Mouse (Mus musculus) limb, embryonic 11.5 days (tissue): Measurements from ENCODE around the gene Frmd4a. TPM values are rescaled to one million over a fixed set of nuclear protein-coding genes. Genes with fewer than 3 reads are reported as not detected.

ENCODE experiments used
- ATAC-seq: fragments of 200-750 bp; cut with Nextera tagmentation; 2 replicates; pipeline ENCODE4 v1.8.0; 2017; ENCODE audit warnings: low read depth; ENCODE audit not compliant: insufficient number of reproducible peaks, low FRiP score, low TSS enrichment
- DNase-seq: peaks from one replicate; pipeline ENCODE4 v3.0.0-alpha.2; 2015; ENCODE audit warnings: low spot score
- H3K27ac ChIP-seq: fragments of 300-500 bp; sonication (generic); replicated peaks from 2 replicates; pipeline ENCODE4 v1.5.1; 2014; ENCODE audit warnings: low read depth, mild to moderate bottlenecking, low read length
- H3K27me3 ChIP-seq: fragments of 300-500 bp; sonication (generic); 2 replicates; pipeline ENCODE4 v1.6.1; 2014; ENCODE audit warnings: mild to moderate bottlenecking, low read length, mixed read lengths; ENCODE audit not compliant: control insufficient read depth, insufficient read depth
- H3K36me3 ChIP-seq: fragments of 300-500 bp; sonication (generic); 2 replicates; pipeline ENCODE4 v1.6.1; 2014; ENCODE audit warnings: mild to moderate bottlenecking, low read length, moderate library complexity, mixed read lengths; ENCODE audit not compliant: control insufficient read depth, insufficient read depth
- H3K4me1 ChIP-seq: fragments of 300-500 bp; sonication (generic); 2 replicates; pipeline ENCODE4 v1.6.1; 2014; ENCODE audit warnings: low read length, mixed read lengths; ENCODE audit not compliant: control insufficient read depth, insufficient read depth
- H3K4me2 ChIP-seq: fragments of 300-500 bp; sonication (generic); 2 replicates; pipeline ENCODE4 v1.6.1; 2014; ENCODE audit warnings: low read depth, mild to moderate bottlenecking, moderate library complexity; ENCODE audit not compliant: severe bottlenecking
- H3K4me3 ChIP-seq: fragments of 300-500 bp; sonication (generic); 2 replicates; pipeline ENCODE4 v1.5.1; 2014; ENCODE audit warnings: low read depth, low read length
- H3K9ac ChIP-seq: fragments of 300-500 bp; sonication (generic); 2 replicates; pipeline ENCODE4 v1.6.1; 2014; ENCODE audit warnings: mild to moderate bottlenecking, low read length
- H3K9me3 ChIP-seq: fragments of 300-500 bp; sonication (generic); 2 replicates; pipeline ENCODE4 v1.6.1; 2016; ENCODE audit warnings: low read length; ENCODE audit not compliant: control insufficient read depth
- WGBS: fragments of 180-500 bp; shearing (Covaris S2); extraction: QIAGEN DNeasy Blood & Tissue Kit; methylation state at CpG from one replicate; pipeline ENCODE4 v1.1.7; 2014; 5-methylcytosine and 5-hydroxymethylcytosine counted together
- polyA plus RNA-seq: library from polyadenylated mRNA; unstranded; fragments of >200 nt; fragmentation: Nextera tagmentation; extraction: Ambion mirVana; gene quantifications from 2 replicates; pipeline ENCODE4 v1.2.1, GENCODE M21; 2014

Frmd4a gene
- polyA plus RNA-seq, 1 experiment from 2014 or later = 65.3 TPM

GRCm38 (mm10) chr2:4541330-4541729 lies 523.8 kb downstream of the Frmd4a start:
- no peak overlapping the region for H3K27ac ChIP-seq
- no peaks in the 10 kb centered on the region for H3K27me3 ChIP-seq
- no peak overlapping the region for H3K9ac ChIP-seq
- DNase-seq (no peak), ATAC-seq (no peak)
- H3K4me2 ChIP-seq = no peak overlapping the region
- peaks cover 32% of the 10 kb centered on the region for H3K4me1 ChIP-seq
- peaks cover 11% of the 10 kb centered on the region; the same call in 1 of the 2 replicates for H3K36me3 ChIP-seq
- 32% methylated on average over 4 of the region's 4 CpGs for WGBS
- no peaks in the 10 kb centered on the region for H3K9me3 ChIP-seq
- H3K4me3 ChIP-seq = no peak overlapping the region

DNA sequence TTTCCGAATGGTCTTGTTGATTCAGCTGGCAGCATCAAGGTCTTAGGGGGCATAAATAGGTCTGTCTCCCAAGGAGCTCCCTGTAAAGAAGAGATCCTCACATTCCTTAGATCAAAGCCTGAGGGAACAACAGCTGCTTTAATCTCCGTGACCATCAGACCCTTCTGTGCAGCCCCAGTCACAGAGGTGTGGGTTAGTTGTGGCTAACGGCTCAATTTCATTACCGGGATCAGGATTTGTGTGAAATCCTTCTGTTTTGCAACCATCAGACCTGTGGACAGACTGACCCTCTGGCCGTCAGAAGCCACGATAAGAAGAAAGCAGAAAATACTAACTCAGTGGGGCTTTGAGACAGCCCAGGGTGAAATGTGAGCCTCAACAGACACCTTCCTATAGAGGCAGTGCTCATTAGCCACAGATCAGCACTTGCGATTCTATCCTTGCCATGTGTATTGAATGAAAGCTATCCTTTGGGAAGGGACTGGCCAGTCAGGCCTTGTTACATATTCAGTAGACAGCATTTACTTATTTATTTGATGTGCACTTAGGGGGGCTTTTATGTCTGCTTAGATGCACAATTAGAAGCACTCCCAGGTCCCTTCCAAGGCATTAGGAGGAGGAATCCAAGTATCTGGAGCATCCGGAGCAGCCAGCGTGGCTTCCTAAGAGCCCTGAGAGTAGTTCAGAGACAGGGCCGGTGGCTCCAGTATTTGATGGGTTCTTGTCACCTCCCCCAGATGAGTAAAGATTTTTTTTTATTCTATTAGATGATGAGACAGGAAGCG lies 524.5 kb downstream of the Frmd4a start:
- Histone ChIP-seq H3K27ac (no peak overlapping the region), H3K27me3 (no peaks in the 10 kb centered on the region), H3K36me3 (peaks cover 7% of the 10 kb centered on the region; the same call in 1 of the 2 replicates), H3K4me3 (no peak overlapping the region), H3K4me1 (peaks cover 39% of the 10 kb centered on the region), H3K9me3 (no peaks in the 10 kb centered on the region), H3K4me2 (no peak overlapping the region), H3K9ac (no peak overlapping the region)
- DNase-seq (no peak), ATAC-seq (no peak; the same call in 1 of the 2 replicates)
- 26% methylated on average over 11 of the region's 11 CpGs for WGBS

DNA sequence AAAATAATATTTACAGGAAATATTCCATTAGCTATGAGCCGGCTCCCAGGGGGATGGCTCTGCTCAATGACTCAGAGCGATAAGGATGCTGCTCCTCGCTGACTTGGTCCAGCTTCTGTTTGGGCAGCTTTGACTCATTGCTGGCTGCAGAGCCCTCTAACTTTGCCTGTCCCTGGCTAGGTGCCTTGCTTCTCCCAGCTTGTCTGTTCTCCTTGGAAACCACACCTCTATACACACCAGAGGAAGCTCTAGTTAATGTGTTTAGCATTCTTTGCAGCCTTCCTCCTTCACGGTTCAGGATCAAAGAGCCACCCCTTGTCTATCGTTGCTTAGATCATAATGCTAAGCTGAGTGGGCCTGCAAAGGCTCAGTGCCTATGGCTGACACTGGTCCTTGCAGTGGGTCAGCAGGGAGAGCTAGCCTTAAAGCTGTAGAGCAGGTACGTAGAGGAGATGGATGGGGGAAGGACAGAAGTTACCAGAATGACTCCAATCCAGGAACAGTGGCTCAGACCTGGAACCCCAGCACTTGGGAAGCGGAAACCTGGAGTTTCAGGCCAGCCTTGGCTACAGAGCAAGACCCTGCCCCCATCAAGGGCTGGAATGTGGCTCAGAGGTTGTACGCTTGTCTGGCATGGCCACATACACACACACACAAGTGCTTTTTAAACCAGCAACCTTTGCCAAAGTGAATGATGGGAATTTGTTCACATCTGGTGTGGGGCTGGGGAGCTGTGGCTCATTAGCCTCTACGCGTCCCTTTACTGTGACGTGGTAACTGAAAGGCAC lies 525.3 kb downstream of the Frmd4a start:
- no peak for ATAC-seq
- peaks cover 42% of the 10 kb centered on the region for H3K4me1 ChIP-seq
- H3K36me3 ChIP-seq = 0 out of 2 replicates have a peak, but pooled peaks cover 4% of the 10 kb centered on the region
- no peak overlapping the region for H3K9ac ChIP-seq
- no peak for DNase-seq
- no peaks in the 10 kb centered on the region for H3K27me3 ChIP-seq
- H3K9me3 ChIP-seq = no peaks in the 10 kb centered on the region
- no peak overlapping the region for H3K4me2 ChIP-seq
- WGBS = 51% methylated on average over 11 of the region's 11 CpGs
- no peak overlapping the region for H3K4me3 ChIP-seq
- H3K27ac ChIP-seq = no peak overlapping the region

DNA sequence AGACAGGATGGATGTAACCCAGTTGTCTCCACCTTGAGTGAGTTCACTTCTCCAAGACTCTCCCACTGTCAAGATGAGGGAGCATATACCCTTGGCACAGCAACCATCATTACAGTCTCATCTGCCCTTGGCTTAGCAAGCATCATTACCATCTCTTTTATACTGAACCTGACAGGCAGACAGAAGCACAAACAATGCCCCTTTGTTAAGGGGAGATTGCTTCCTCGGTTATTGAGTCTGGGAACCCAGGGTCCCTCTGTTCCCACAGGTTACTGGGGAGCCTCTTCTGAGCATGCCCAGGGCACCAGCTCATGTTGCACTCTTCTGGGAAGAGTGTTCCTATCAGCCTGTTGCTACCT lies 525.9 kb downstream of the Frmd4a start:
- Histone ChIP-seq H3K9me3 (no peaks in the 10 kb centered on the region), H3K36me3 (0 out of 2 replicates have a peak, but pooled peaks cover 4% of the 10 kb centered on the region), H3K9ac (no peak overlapping the region), H3K4me2 (no peak overlapping the region), H3K27me3 (no peaks in the 10 kb centered on the region), H3K4me1 (peaks cover 46% of the 10 kb centered on the region), H3K4me3 (no peak overlapping the region), H3K27ac (no peak overlapping the region)
- ATAC-seq (no peak), DNase-seq (no peak)
- WGBS = 39% methylated on average over 1 of the region's 1 CpGs

GRCm38 (mm10) chr2:4544360-4544759 lies 526.8 kb downstream of the Frmd4a start:
- DNase-seq = no peak
- H3K4me3 ChIP-seq = no peak overlapping the region

DNA sequence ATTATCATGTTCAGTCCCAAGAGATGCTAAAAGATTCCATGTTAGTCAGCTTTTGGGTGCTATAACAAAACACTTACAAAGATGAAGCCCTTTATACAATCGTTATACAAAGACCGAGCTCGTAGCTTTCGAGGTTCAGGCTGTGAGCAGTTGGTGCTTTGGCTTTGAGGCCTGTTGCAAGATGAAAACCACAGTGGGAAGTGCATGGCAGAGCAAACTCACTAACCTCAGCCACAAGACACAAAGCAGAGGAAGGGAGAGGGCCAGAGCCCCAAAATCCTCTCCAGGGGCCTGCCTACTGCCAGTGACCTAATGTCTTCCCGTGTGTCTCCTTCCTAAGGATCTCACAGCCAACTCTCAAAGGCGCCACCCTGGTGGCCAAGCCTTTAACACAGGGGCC lies 527.7 kb downstream of the Frmd4a start:
- Histone ChIP-seq H3K27ac (no peak overlapping the region), H3K27me3 (no peaks in the 10 kb centered on the region), H3K36me3 (0 out of 2 replicates have a peak, but pooled peaks cover under 1% of the 10 kb centered on the region), H3K9me3 (no peaks in the 10 kb centered on the region), H3K9ac (no peak overlapping the region), H3K4me2 (no peak overlapping the region; the same call in 1 of the 2 replicates), H3K4me3 (no peak overlapping the region), H3K4me1 (peaks cover 41% of the 10 kb centered on the region)
- ATAC-seq = no peak
- WGBS = 90% methylated on average over 6 of the region's 6 CpGs
- DNase-seq = no peak

More at GRCm38 (mm10) chr2:4544360-4544759, 526.8 kb downstream of the Frmd4a start:
- H3K27me3 ChIP-seq = no peaks in the 10 kb centered on the region
- no peak overlapping the region for H3K9ac ChIP-seq
- H3K4me2 ChIP-seq = no peak overlapping the region
- ATAC-seq = no peak
- H3K9me3 ChIP-seq = no peaks in the 10 kb centered on the region
- H3K27ac ChIP-seq = no peak overlapping the region
- H3K4me1 ChIP-seq = peaks cover 49% of the 10 kb centered on the region
- WGBS = 58% methylated on average over 5 of the region's 5 CpGs
- H3K36me3 ChIP-seq = 0 out of 2 replicates have a peak, but pooled peaks cover 4% of the 10 kb centered on the region

DNA sequence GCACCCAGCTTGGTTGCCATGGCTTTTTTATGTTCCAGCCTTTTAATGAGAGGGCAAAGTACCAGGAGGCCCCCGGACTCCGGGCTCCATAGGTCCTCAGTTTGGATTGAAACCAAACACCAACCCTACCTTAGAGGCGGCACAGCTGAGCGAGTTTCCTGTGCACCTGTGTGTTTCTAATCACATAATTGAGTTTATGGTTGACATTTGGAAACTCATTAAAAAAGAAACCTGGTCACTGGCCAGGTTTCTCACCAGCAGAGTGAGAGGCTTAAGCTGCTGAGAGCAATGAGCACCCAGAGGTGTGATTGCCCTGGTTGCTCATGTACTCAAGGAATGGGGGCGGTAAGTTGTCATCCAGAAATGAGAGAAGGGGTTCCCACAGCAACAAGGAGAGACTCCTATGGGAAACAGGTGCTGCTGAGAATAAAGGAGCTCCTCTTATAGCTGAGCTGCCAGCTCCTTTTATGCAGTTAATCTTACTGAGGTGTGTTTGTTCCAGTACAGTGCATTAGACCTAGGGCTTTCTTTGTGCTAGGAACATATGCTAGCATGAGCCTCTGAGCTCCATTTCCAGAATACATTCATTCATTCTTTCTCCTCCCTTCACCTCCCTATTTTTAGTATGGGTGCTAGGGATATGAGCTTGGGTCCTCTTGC lies 529.6 kb downstream of the Frmd4a start:
- DNase-seq = peak; percentile 54
- peak; percentile 49; the same call in 1 of the 2 replicates for ATAC-seq
- 33% methylated on average over 5 of the region's 5 CpGs for WGBS
- Histone ChIP-seq H3K27ac (peak overlapping the region; percentile 1; the same call in 1 of the 2 replicates), H3K4me2 (no peak overlapping the region), H3K27me3 (no peaks in the 10 kb centered on the region), H3K4me1 (peaks cover 37% of the 10 kb centered on the region), H3K4me3 (no peak overlapping the region), H3K36me3 (peaks cover 3% of the 10 kb centered on the region; the same call in 1 of the 2 replicates), H3K9ac (no peak overlapping the region), H3K9me3 (no peaks in the 10 kb centered on the region)

- no peak for ATAC-seq
- H3K27ac ChIP-seq = no peak overlapping the region
- no peaks in the 10 kb centered on the region for H3K9me3 ChIP-seq
- no peaks in the 10 kb centered on the region for H3K27me3 ChIP-seq
- DNase-seq = no peak
- peaks cover 3% of the 10 kb centered on the region; the same call in 1 of the 2 replicates for H3K36me3 ChIP-seq
- no peak overlapping the region for H3K4me3 ChIP-seq
- 90% methylated on average over 14 of the region's 14 CpGs for WGBS
- H3K4me2 ChIP-seq = no peak overlapping the region
- H3K4me1 ChIP-seq = peaks cover 22% of the 10 kb centered on the region
- H3K9ac ChIP-seq = no peak overlapping the region
These were observed 531.8 kb downstream of the Frmd4a start for GRCm38 (mm10) chr2:4549271-4549670.
